8 mouse cellular contexts compared by ENCODE assay signal in the genomic region with DNA sequence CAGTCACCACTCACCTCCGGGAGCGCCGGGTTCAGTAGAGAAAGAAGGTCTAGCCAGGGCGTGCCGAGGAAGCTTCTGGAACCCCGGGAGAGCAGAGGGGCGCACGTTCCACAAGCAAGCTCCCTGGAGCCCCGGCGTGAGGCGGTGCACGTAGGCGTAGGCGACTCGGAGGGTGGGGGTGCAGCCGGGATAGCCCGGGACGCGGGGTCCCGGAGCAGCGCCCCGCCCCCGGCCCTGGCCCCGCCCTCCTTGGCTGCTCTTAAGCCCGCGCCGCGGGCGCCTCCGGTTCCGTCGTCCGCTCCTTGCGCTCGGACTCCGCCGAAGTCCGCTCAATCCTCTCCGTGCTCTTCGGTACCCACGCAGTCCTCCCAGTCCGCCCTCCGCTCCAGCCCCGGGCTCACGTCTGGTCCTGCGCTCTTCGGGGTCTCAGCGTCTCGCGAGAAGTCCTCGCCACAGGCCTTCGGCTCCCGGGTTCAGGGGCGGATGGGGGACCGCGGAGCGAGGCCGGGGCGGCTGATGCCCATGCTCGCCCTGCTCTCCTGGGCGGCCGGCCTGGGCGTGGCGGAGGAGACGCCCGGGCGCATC. TPM values are rescaled to one million over a fixed set of nuclear protein-coding genes. Genes with fewer than 3 reads are reported as not detected.
DNase-seq lines count a peak whose midpoint lies in the region; ATAC-seq and TF ChIP-seq lines count a peak whose summit lies in the region.

Plod2 (plus strand) TSS at position 247 of the 585 bp plus-strand sequence.

- no peak within 1 kb of the TSS for H3K27ac ChIP-seq in bone marrow, adult 2 months (ENCODE audit: control insufficient read depth, insufficient read depth, low read depth, low read length, poor library complexity)
- H3K27ac ChIP-seq in embryonic fibroblast, embryonic 13.5 days (ENCODE audit: insufficient read depth, low read length): peak within 1 kb of the TSS; percentile 42
- peak within 1 kb of the TSS; percentile 50 for H3K27ac ChIP-seq in heart, embryonic 11.5 days (ENCODE audit: low read depth, low read length)
- H3K27ac ChIP-seq in kidney, embryonic 14.5 days (ENCODE audit: low read depth, low read length): peak within 1 kb of the TSS; percentile 69
- no peak within 1 kb of the TSS; the same call in 1 of the 2 replicates for H3K27ac ChIP-seq in liver, embryonic 16.5 days (ENCODE audit: low read length)
- H3K27ac ChIP-seq in neural tube, embryonic 11.5 days (ENCODE audit: low read depth, low read length): peak within 1 kb of the TSS; percentile 47
- H3K27ac ChIP-seq in testis, adult 2 months (ENCODE audit: control insufficient read depth, insufficient read depth, low read depth, low read length): peak within 1 kb of the TSS; percentile 77

- no peaks in the 10 kb centered on the region for H3K4me1 ChIP-seq in bone marrow, adult 2 months (ENCODE audit: control insufficient read depth, insufficient read depth, low read length)
- H3K4me1 ChIP-seq in embryonic fibroblast, embryonic 13.5 days (ENCODE audit: control insufficient read depth, insufficient read depth, low read length): peaks cover 2% of the 10 kb centered on the region
- H3K4me1 ChIP-seq in heart, embryonic 11.5 days (ENCODE audit: control insufficient read depth, insufficient read depth, low read length): no peaks in the 10 kb centered on the region
- peaks cover 5% of the 10 kb centered on the region for H3K4me1 ChIP-seq in kidney, embryonic 14.5 days (ENCODE audit: control insufficient read depth, insufficient read depth, low read length)
- H3K4me1 ChIP-seq in liver, embryonic 16.5 days (ENCODE audit: control insufficient read depth, low read depth, low read length): no peaks in the 10 kb centered on the region; the same call in 1 of the 2 replicates
- peaks cover 3% of the 10 kb centered on the region; the same call in 1 of the 2 replicates for H3K4me1 ChIP-seq in neural tube, embryonic 11.5 days (ENCODE audit: control insufficient read depth, insufficient read depth, low read length)
- H3K4me1 ChIP-seq in testis, adult 2 months (ENCODE audit: control insufficient read depth, insufficient read depth, low read length): peaks cover 9% of the 10 kb centered on the region; the same call in 1 of the 2 replicates

- TF ChIP-seq POLR2A in bone marrow, adult 2 months (IDR thresholded peaks at IDR 0.05; ENCODE audit: borderline replicate concordance, control insufficient read depth, low read depth, low read length): no peak
- peak; percentile 92 for TF ChIP-seq POLR2A in embryonic fibroblast, embryonic 13.5 days (IDR thresholded peaks at IDR 0.05; ENCODE audit: low read depth, low read length)
- peak; percentile 61; the same call in 1 of the 2 replicates for TF ChIP-seq POLR2A in testis, adult 2 months (IDR thresholded peaks at IDR 0.05; ENCODE audit: control insufficient read depth, low read depth, low read length)

- peak; percentile 89 for ATAC-seq in heart, embryonic 11.5 days (replicated peaks; ENCODE audit: insufficient number of reproducible peaks, low FRiP score, low TSS enrichment)
- peak; percentile 96 for ATAC-seq in kidney, embryonic 14.5 days (ENCODE audit: low FRiP score, low TSS enrichment)
- peak; percentile 83 for ATAC-seq in liver, embryonic 16.5 days (ENCODE audit: low read depth)
- ATAC-seq in neural tube, embryonic 11.5 days (ENCODE audit: insufficient read depth, low FRiP score, low TSS enrichment): peak; percentile 94

- H3K9me3 ChIP-seq in heart, embryonic 11.5 days (replicated peaks; ENCODE audit: control insufficient read depth, low read length): no peaks in the 10 kb centered on the region
- H3K9me3 ChIP-seq in kidney, embryonic 14.5 days (ENCODE audit: control insufficient read depth, low read length): no peaks in the 10 kb centered on the region
- H3K9me3 ChIP-seq in liver, embryonic 16.5 days (replicated peaks; ENCODE audit: control insufficient read depth, low read length): no peaks in the 10 kb centered on the region
- H3K9me3 ChIP-seq in neural tube, embryonic 11.5 days (ENCODE audit: control insufficient read depth, low read length): no peaks in the 10 kb centered on the region

- no peaks in the 10 kb centered on the region for H3K36me3 ChIP-seq in heart, embryonic 11.5 days (ENCODE audit: control insufficient read depth, insufficient read depth, low read length)
- no peaks in the 10 kb centered on the region for H3K36me3 ChIP-seq in kidney, embryonic 14.5 days (ENCODE audit: control insufficient read depth, insufficient read depth, low read length)
- no peaks in the 10 kb centered on the region for H3K36me3 ChIP-seq in liver, embryonic 16.5 days (ENCODE audit: control insufficient read depth, insufficient read depth)
- no peaks in the 10 kb centered on the region for H3K36me3 ChIP-seq in neural tube, embryonic 11.5 days (ENCODE audit: control insufficient read depth, insufficient read depth, low read length)
- H3K36me3 ChIP-seq in testis, adult 2 months (ENCODE audit: control insufficient read depth, insufficient read depth, low read length): no peaks in the 10 kb centered on the region

- peak within 1 kb of the TSS; percentile 31 for H3K4me3 ChIP-seq in bone marrow, adult 2 months (replicated peaks; ENCODE audit: control insufficient read depth, low read depth, low read length)
- peak within 1 kb of the TSS; percentile 67 for H3K4me3 ChIP-seq in embryonic fibroblast, embryonic 13.5 days (ENCODE audit: insufficient read depth, low read length)
- peak within 1 kb of the TSS; percentile 75 for H3K4me3 ChIP-seq in heart, embryonic 11.5 days (ENCODE audit: low read depth, low read length)
- H3K4me3 ChIP-seq in kidney, embryonic 14.5 days (ENCODE audit: low read length): peak within 1 kb of the TSS; percentile 80
- H3K4me3 ChIP-seq in liver, embryonic 16.5 days (ENCODE audit: low read depth, low read length): peak within 1 kb of the TSS; percentile 62
- H3K4me3 ChIP-seq in neural tube, embryonic 11.5 days (ENCODE audit: low read depth, low read length): peak within 1 kb of the TSS; percentile 73
- H3K4me3 ChIP-seq in testis, adult 2 months (ENCODE audit: control insufficient read depth, low read depth, low read length): peak within 1 kb of the TSS; percentile 91

- peak; percentile 56 for DNase-seq in CD4-positive, CD25-positive, alpha-beta regulatory T cell, adult 2 months (ENCODE audit: low read depth, low spot score)
- peak; percentile 87 for DNase-seq in neural tube, embryonic 11.5 days (ENCODE audit: low spot score)

- no peak for TF ChIP-seq CTCF in bone marrow, adult 2 months (IDR thresholded peaks at IDR 0.05; ENCODE audit: control insufficient read depth, insufficient read depth, low read length)
- no peak for TF ChIP-seq CTCF in embryonic fibroblast, embryonic 13.5 days (IDR thresholded peaks at IDR 0.05; ENCODE audit: borderline replicate concordance, insufficient read depth, low read length)
- no peak for TF ChIP-seq CTCF in testis, adult 2 months (IDR thresholded peaks at IDR 0.05; ENCODE audit: control insufficient read depth, insufficient read depth, insufficient replicate concordance, low read depth, low read length)

- H3K27me3 ChIP-seq in heart, embryonic 11.5 days (ENCODE audit: control insufficient read depth, insufficient read depth, low read length): no peaks in the 10 kb centered on the region
- no peaks in the 10 kb centered on the region for H3K27me3 ChIP-seq in kidney, embryonic 14.5 days (ENCODE audit: control insufficient read depth, insufficient read depth, low read length)
- peaks cover 16% of the 10 kb centered on the region for H3K27me3 ChIP-seq in liver, embryonic 16.5 days (ENCODE audit: control insufficient read depth, insufficient read depth, low read depth, low read length)
- H3K27me3 ChIP-seq in neural tube, embryonic 11.5 days (ENCODE audit: control insufficient read depth, insufficient read depth, low read length): no peaks in the 10 kb centered on the region
- no peaks in the 10 kb centered on the region for H3K27me3 ChIP-seq in testis, adult 2 months (ENCODE audit: control insufficient read depth, insufficient read depth, low read length)

- under 1% methylated on average over 61 of the region's 67 CpGs for WGBS in bone marrow, adult 2 months
- 1% methylated on average over 45 of the region's 67 CpGs for WGBS in heart, embryonic 11.5 days (ENCODE audit: insufficient replicate concordance)
- WGBS in kidney, embryonic 14.5 days: under 1% methylated on average over 61 of the region's 67 CpGs
- under 1% methylated on average over 67 of the region's 67 CpGs for WGBS in liver, embryonic 16.5 days (ENCODE audit: insufficient replicate concordance)
- WGBS in neural tube, embryonic 11.5 days: 0% methylated on average over 57 of the region's 67 CpGs

- H3K9ac ChIP-seq in heart, embryonic 11.5 days (ENCODE audit: low read depth, low read length): peak within 1 kb of the TSS; percentile 83
- H3K9ac ChIP-seq in kidney, embryonic 14.5 days (ENCODE audit: low read depth, low read length): peak within 1 kb of the TSS; percentile 87
- H3K9ac ChIP-seq in liver, embryonic 16.5 days (ENCODE audit: low read depth, low read length): peak within 1 kb of the TSS; percentile 31; the same call in 1 of the 2 replicates
- H3K9ac ChIP-seq in neural tube, embryonic 11.5 days (ENCODE audit: low read length): peak within 1 kb of the TSS; percentile 80

- H3K4me2 ChIP-seq in heart, embryonic 11.5 days: peak within 1 kb of the TSS; percentile 72
- H3K4me2 ChIP-seq in kidney, embryonic 14.5 days (replicated peaks; ENCODE audit: low read depth, low read length): peak within 1 kb of the TSS; percentile 70
- H3K4me2 ChIP-seq in liver, embryonic 16.5 days (ENCODE audit: low read depth, low read length): peak within 1 kb of the TSS; percentile 77
- H3K4me2 ChIP-seq in neural tube, embryonic 11.5 days (ENCODE audit: low read depth): peak within 1 kb of the TSS; percentile 85

RNA-seq across cellular contexts. Expression of gene Plod2, which starts in this region (rescaled TPM):
- 0.45 and 3.3 TPM in 2 replicates for polyA plus RNA-seq in bone marrow, adult 2 months (2011; ENCODE audit: insufficient read depth, insufficient read length, low replicate concordance, missing spikeins)
- polyA plus RNA-seq in embryonic fibroblast, embryonic 13.5 days (2011; ENCODE audit: insufficient read length, low read depth, missing spikeins): 88.6 and 107 TPM in 2 replicates
- 43.5 and 49.2 TPM in 2 replicates for polyA plus RNA-seq in heart, embryonic 11.5 days (2014; fragmentation: Nextera tagmentation; extraction: Ambion mirVana)
- polyA plus RNA-seq in kidney, embryonic 14.5 days (2014; fragmentation: Nextera tagmentation; extraction: Ambion mirVana): 30.2 and 37.1 TPM in 2 replicates
- 2.5 and 3.0 TPM in 2 replicates for polyA plus RNA-seq in liver, embryonic 16.5 days (2015; fragmentation: Nextera tagmentation; extraction: Ambion mirVana)
- polyA plus RNA-seq in neural tube, embryonic 11.5 days (2014; fragmentation: Nextera tagmentation; extraction: Ambion mirVana): 35.6 and 44.9 TPM in 2 replicates
- 3.3 and 3.6 TPM in 2 replicates for polyA plus RNA-seq in testis, adult 2 months (2012; rRNA removed)

Comparison
In these comparisons a context has a peak if more than half of its experiments do, and no peak if none do; other contexts are left out.
1. H3K27ac ChIP-seq: peak in embryonic fibroblast, embryonic 13.5 days (single experiment), heart, embryonic 11.5 days (single experiment), kidney, embryonic 14.5 days (single experiment), neural tube, embryonic 11.5 days (single experiment) and testis, adult 2 months (single experiment); none in bone marrow, adult 2 months (single experiment) and liver, embryonic 16.5 days (single experiment).
2. H3K4me3 ChIP-seq: peak in every context shown above with its lines; median percentile 91 in testis, adult 2 months; 80 in kidney, embryonic 14.5 days; 75 in heart, embryonic 11.5 days; 73 in neural tube, embryonic 11.5 days; 67 in embryonic fibroblast, embryonic 13.5 days; 62 in liver, embryonic 16.5 days; 31 in bone marrow, adult 2 months.
3. H3K9ac ChIP-seq: peak in every context shown above with its lines; median percentile 87 in kidney, embryonic 14.5 days; 83 in heart, embryonic 11.5 days; 80 in neural tube, embryonic 11.5 days; 31 in liver, embryonic 16.5 days.
4. Peak in every context shown above with its lines, with median percentiles within 50 percentile points of each other: ATAC-seq and H3K4me2 ChIP-seq.